Mouse (Mus musculus) liver, adult 2 months (tissue): ENCODE data around the gene Rgp1.

Source experiments
- CTCF ChIP-seq: fragments of 200-500 bp; IDR thresholded peaks from 2 replicates; pipeline ENCODE4 v1.5.1; 2011; ENCODE audit warnings: low read depth, low read length, control low read depth
- POLR2A ChIP-seq: fragments of 200-500 bp; IDR thresholded peaks from 2 replicates; pipeline ENCODE4 v1.6.1; 2011; ENCODE audit warnings: low read length, control low read depth; ENCODE audit not compliant: insufficient read depth; ENCODE audit errors: extremely low read depth

GRCm38 (mm10) chr4:43564231-43564630 is 14.3 kb upstream of the Rgp1 start:
- TF ChIP-seq CTCF (no peak), POLR2A (no peak)
